Mouse (Mus musculus) intestine, postnatal 0 days (tissue): ENCODE measurements at regions not wholly inside any gene's neighbourhood (a gene's known extent, or its start where the extent isn't known, plus 50 kb on each side); places are given as distances from the start of the nearest gene placed in this dataset.

ENCODE experiments used
- ATAC-seq: fragments of 200-750 bp; cut with Nextera tagmentation; 2 replicates; pipeline ENCODE4 v1.8.0; 2017; ENCODE audit warnings: mild to moderate bottlenecking, moderate TSS enrichment, moderate library complexity
- H3K27ac ChIP-seq: fragments of 300-500 bp; sonication (generic); 2 replicates; pipeline ENCODE4 v1.5.1; 2014; ENCODE audit warnings: mild to moderate bottlenecking, low read depth, low read length, moderate library complexity
- H3K27me3 ChIP-seq: fragments of 300-500 bp; sonication (generic); replicated peaks from 2 replicates; pipeline ENCODE4 v1.6.1; 2014; ENCODE audit warnings: low read length, mixed read lengths; ENCODE audit not compliant: control insufficient read depth, insufficient read depth
- H3K36me3 ChIP-seq: fragments of 300-500 bp; sonication (generic); 2 replicates; pipeline ENCODE4 v1.6.1; 2014; ENCODE audit warnings: mild to moderate bottlenecking, moderate library complexity; ENCODE audit not compliant: control insufficient read depth, insufficient read depth
- H3K4me1 ChIP-seq: fragments of 300-500 bp; sonication (generic); replicated peaks from 2 replicates; pipeline ENCODE4 v1.6.1; 2014; ENCODE audit warnings: antibody characterized with exemption, low read length, mixed read lengths; ENCODE audit not compliant: control insufficient read depth, insufficient read depth
- H3K4me2 ChIP-seq: fragments of 300-500 bp; sonication (generic); replicated peaks from 2 replicates; pipeline ENCODE4 v1.6.1; 2014; ENCODE audit warnings: low read depth, mild to moderate bottlenecking, moderate library complexity
- H3K4me3 ChIP-seq: fragments of 300-500 bp; sonication (generic); 2 replicates; pipeline ENCODE4 v1.5.1; 2014; ENCODE audit warnings: low read depth, low read length
- H3K9ac ChIP-seq: fragments of 300-500 bp; sonication (generic); 2 replicates; pipeline ENCODE4 v1.6.1; 2014; ENCODE audit warnings: mild to moderate bottlenecking, low read depth, low read length
- H3K9me3 ChIP-seq: fragments of 300-500 bp; sonication (generic); 2 replicates; pipeline ENCODE4 v1.6.1; 2016; ENCODE audit warnings: mixed run types; ENCODE audit not compliant: control insufficient read depth
- CTCF ChIP-seq: sonication (generic); IDR thresholded peaks from 2 replicates; pipeline ENCODE4 v1.5.1; 2016; ENCODE audit warnings: low read depth, mild to moderate bottlenecking, control low read depth, antibody characterized with exemption, moderate library complexity
- WGBS: fragments of 180-500 bp; shearing (Covaris S2); extraction: QIAGEN DNeasy Blood & Tissue Kit; methylation state at CpG from one replicate; pipeline ENCODE4 v1.1.7; 2014; 5-methylcytosine and 5-hydroxymethylcytosine counted together

GRCm38 (mm10) chr10:14207051-14207570 is 241.2 kb downstream of the Hivep2 start:
- TF ChIP-seq CTCF: no peak
- ATAC-seq: no peak
- 73% methylated on average over 5 of the region's 5 CpGs for WGBS
- Histone ChIP-seq H3K4me3 (no peak overlapping the region), H3K27ac (no peak overlapping the region), H3K9me3 (no peaks in the 10 kb centered on the region), H3K4me2 (no peak overlapping the region), H3K9ac (no peak overlapping the region), H3K27me3 (no peaks in the 10 kb centered on the region), H3K4me1 (no peaks in the 10 kb centered on the region), H3K36me3 (no peaks in the 10 kb centered on the region)
